ENCODE assay signal across 8 mouse cellular contexts in the genomic region with DNA sequence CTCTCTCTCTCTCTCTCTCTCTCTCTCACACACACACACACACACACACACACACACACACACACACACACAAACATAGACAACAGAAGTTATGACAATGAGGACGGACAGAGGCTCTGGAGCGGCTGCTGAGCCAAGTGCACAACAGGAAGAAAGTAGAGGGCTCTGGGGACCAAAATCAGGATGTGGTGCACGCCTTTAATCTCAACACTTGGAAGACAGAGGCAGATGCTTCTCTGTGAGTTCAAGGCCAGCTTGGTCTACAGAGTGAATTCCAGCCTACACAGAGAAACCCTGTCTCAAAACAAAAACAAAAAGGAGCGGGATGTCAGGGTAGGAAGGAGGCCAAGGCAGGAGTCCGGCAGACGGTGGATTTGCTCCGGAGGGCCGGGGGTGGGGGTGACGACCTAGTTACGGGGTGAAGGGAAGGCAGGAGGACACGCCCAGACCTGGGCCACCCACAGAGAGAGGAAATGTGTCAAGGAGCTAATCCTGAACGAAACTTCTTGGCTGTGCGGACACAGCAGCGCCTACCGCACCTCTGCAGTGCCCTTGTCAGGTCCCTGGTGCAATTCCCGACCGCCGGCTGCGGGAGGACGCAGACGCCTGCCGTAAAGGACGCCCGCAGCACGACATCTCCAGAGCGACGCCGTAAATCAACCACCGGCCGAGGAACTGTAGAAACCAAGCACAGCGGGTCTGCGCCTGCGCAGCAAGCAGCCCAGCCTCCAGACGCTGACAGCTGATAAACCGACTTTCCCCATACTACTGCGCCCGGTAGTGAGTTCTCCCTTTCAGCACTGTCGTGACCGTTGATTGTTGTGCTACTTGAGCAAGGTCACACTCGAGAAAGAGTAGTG. TPM values are rescaled to one million over a fixed set of nuclear protein-coding genes. Genes with fewer than 3 reads are reported as not detected.
DNase-seq lines count a peak whose midpoint lies in the region; ATAC-seq and TF ChIP-seq lines count a peak whose summit lies in the region.

TSS of gene Ndufs5 (minus strand) at position 629 of the 860 bp plus-strand sequence.

- H3K4me3 ChIP-seq in forebrain, embryonic 10.5 days, result peak within 1 kb of the TSS; percentile 87
- H3K4me3 ChIP-seq in heart, embryonic 15.5 days, result peak within 1 kb of the TSS; percentile 94
- peak within 1 kb of the TSS; percentile 89 to 94 for H3K4me3 ChIP-seq in liver, embryonic 14.5 days (ENCODE audit: insufficient read depth in 1 of 2, low read depth in 2 of 2, low read length in 2 of 2)
- H3K4me3 ChIP-seq in neural tube, embryonic 11.5 days (ENCODE audit: low read depth, low read length), result peak within 1 kb of the TSS; percentile 84
- peak within 1 kb of the TSS; percentile 65 for H3K4me3 ChIP-seq in stomach, postnatal 0 days (ENCODE audit: low read depth, low read length)

- under 1% methylated on average over 40 of the region's 40 CpGs for WGBS in forebrain, embryonic 10.5 days
- under 1% methylated on average over 40 of the region's 40 CpGs for WGBS in heart, embryonic 15.5 days
- under 1% methylated on average over 40 of the region's 40 CpGs for WGBS in liver, embryonic 14.5 days (ENCODE audit: insufficient replicate concordance)
- 0% methylated on average over 40 of the region's 40 CpGs for WGBS in neural tube, embryonic 11.5 days
- WGBS in stomach, postnatal 0 days, result under 1% methylated on average over 40 of the region's 40 CpGs

- no peaks in the 10 kb centered on the region for H3K9me3 ChIP-seq in forebrain, embryonic 10.5 days
- H3K9me3 ChIP-seq in heart, embryonic 15.5 days (replicated peaks), result no peaks in the 10 kb centered on the region
- no peaks in the 10 kb centered on the region for H3K9me3 ChIP-seq in liver, embryonic 14.5 days (ENCODE audit: control insufficient read depth, low read length)
- H3K9me3 ChIP-seq in neural tube, embryonic 11.5 days (ENCODE audit: control insufficient read depth, low read length), result no peaks in the 10 kb centered on the region
- H3K9me3 ChIP-seq in stomach, postnatal 0 days (ENCODE audit: control insufficient read depth, low read length), result no peaks in the 10 kb centered on the region

- TF ChIP-seq CTCF in liver, embryonic 14.5 days (IDR thresholded peaks at IDR 0.05; ENCODE audit: low read depth), result no peak
- no peak for TF ChIP-seq CTCF in stomach, postnatal 0 days (IDR thresholded peaks at IDR 0.05; ENCODE audit: low read depth)

- H3K36me3 ChIP-seq in forebrain, embryonic 10.5 days (replicated peaks), result peaks cover 30% of the 10 kb centered on the region
- peaks cover 20% of the 10 kb centered on the region for H3K36me3 ChIP-seq in heart, embryonic 15.5 days
- peaks cover 3% of the 10 kb centered on the region for H3K36me3 ChIP-seq in liver, embryonic 14.5 days (replicated peaks; ENCODE audit: control insufficient read depth, insufficient read depth, low read depth)
- H3K36me3 ChIP-seq in neural tube, embryonic 11.5 days (ENCODE audit: control insufficient read depth, insufficient read depth, low read length), result peaks cover 5% of the 10 kb centered on the region; the same call in 1 of the 2 replicates
- H3K36me3 ChIP-seq in stomach, postnatal 0 days (ENCODE audit: control insufficient read depth, insufficient read depth, low read length), result peaks cover 4% of the 10 kb centered on the region; the same call in 1 of the 2 replicates

- H3K27ac ChIP-seq in forebrain, embryonic 10.5 days, result peak within 1 kb of the TSS; percentile 89
- peak within 1 kb of the TSS; percentile 80 for H3K27ac ChIP-seq in heart, embryonic 15.5 days
- H3K27ac ChIP-seq in liver, embryonic 14.5 days, result peak within 1 kb of the TSS; percentile 76
- H3K27ac ChIP-seq in neural tube, embryonic 11.5 days (ENCODE audit: low read depth, low read length), result no peak within 1 kb of the TSS
- peak within 1 kb of the TSS; percentile 61 for H3K27ac ChIP-seq in stomach, postnatal 0 days (replicated peaks)

- peak; percentile 19; the same call in 1 of the 2 replicates for TF ChIP-seq EP300 in liver, embryonic 14.5 days (IDR thresholded peaks at IDR 0.05; ENCODE audit: low read depth)
- TF ChIP-seq EP300 in stomach, postnatal 0 days (optimal IDR thresholded peaks at IDR 0.05), result no peak

- no peaks in the 10 kb centered on the region for H3K27me3 ChIP-seq in forebrain, embryonic 10.5 days (ENCODE audit: poor library complexity, severe bottlenecking)
- H3K27me3 ChIP-seq in heart, embryonic 15.5 days, result no peaks in the 10 kb centered on the region
- H3K27me3 ChIP-seq in liver, embryonic 14.5 days (ENCODE audit: control insufficient read depth, insufficient read depth, low read length), result no peaks in the 10 kb centered on the region
- no peaks in the 10 kb centered on the region for H3K27me3 ChIP-seq in neural tube, embryonic 11.5 days (ENCODE audit: control insufficient read depth, insufficient read depth, low read length)
- no peaks in the 10 kb centered on the region for H3K27me3 ChIP-seq in stomach, postnatal 0 days (ENCODE audit: control insufficient read depth, insufficient read depth, low read length)

- peaks cover 18% of the 10 kb centered on the region for H3K4me1 ChIP-seq in forebrain, embryonic 10.5 days
- H3K4me1 ChIP-seq in heart, embryonic 15.5 days (replicated peaks), result peaks cover 10% of the 10 kb centered on the region
- peaks cover 5 to 8% of the 10 kb centered on the region in 2 experiments; a peak in 3 of 4 replicates for H3K4me1 ChIP-seq in liver, embryonic 14.5 days (replicated peaks; ENCODE audit: control insufficient read depth in 2 of 2, insufficient read depth in 2 of 2, low read length in 1 of 2)
- 0 out of 2 replicates have a peak, but pooled peaks cover 3% of the 10 kb centered on the region for H3K4me1 ChIP-seq in neural tube, embryonic 11.5 days (ENCODE audit: control insufficient read depth, insufficient read depth, low read length)
- H3K4me1 ChIP-seq in stomach, postnatal 0 days (replicated peaks; ENCODE audit: control insufficient read depth, insufficient read depth), result no peaks in the 10 kb centered on the region

- H3K4me2 ChIP-seq in heart, embryonic 15.5 days, result peak within 1 kb of the TSS; percentile 65
- peak within 1 kb of the TSS; percentile 74 for H3K4me2 ChIP-seq in liver, embryonic 14.5 days (ENCODE audit: low read depth)
- peak within 1 kb of the TSS; percentile 74 for H3K4me2 ChIP-seq in neural tube, embryonic 11.5 days (ENCODE audit: low read depth)
- peak within 1 kb of the TSS; percentile 69 for H3K4me2 ChIP-seq in stomach, postnatal 0 days (replicated peaks; ENCODE audit: low read depth)

- DNase-seq in CD8-positive naive resting alpha-beta T cell, adult 2 months (ENCODE audit: low read depth in 2 of 2, low spot score in 2 of 2), result peak; percentile 84 to 93
- DNase-seq in c-Kit-positive CD71-negative TER-119-negative erythroid progenitor cells, embryonic 14.5 days (ENCODE audit: low read depth), result peak; percentile 94
- DNase-seq in forebrain, embryonic 10.5 days (ENCODE audit: extremely low spot score, low spot score), result peak; percentile 94
- peak; percentile 98 for DNase-seq in kidney, postnatal 25 days
- peak; percentile 94 to 95 (median 95) for DNase-seq in liver, embryonic 14.5 days (ENCODE audit: low read depth in 3 of 3, low spot score in 3 of 3)
- peak; percentile 97 for DNase-seq in neural tube, embryonic 11.5 days (ENCODE audit: low spot score)
- DNase-seq in stomach, postnatal 0 days (ENCODE audit: low spot score), result peak; percentile 96

- ATAC-seq in heart, embryonic 15.5 days (replicated peaks; ENCODE audit: insufficient number of reproducible peaks, insufficient read depth, low FRiP score, low read depth), result peak; percentile 96
- peak; percentile 100 for ATAC-seq in liver, embryonic 14.5 days (ENCODE audit: insufficient read depth)
- peak; percentile 88 for ATAC-seq in neural tube, embryonic 11.5 days (ENCODE audit: insufficient read depth, low FRiP score, low TSS enrichment)
- peak; percentile 98 for ATAC-seq in stomach, postnatal 0 days (ENCODE audit: low FRiP score, low TSS enrichment)

- H3K9ac ChIP-seq in heart, embryonic 15.5 days, result peak within 1 kb of the TSS; percentile 91
- peak within 1 kb of the TSS; percentile 92 for H3K9ac ChIP-seq in liver, embryonic 14.5 days (replicated peaks)
- peak within 1 kb of the TSS; percentile 83 for H3K9ac ChIP-seq in neural tube, embryonic 11.5 days (ENCODE audit: low read length)
- peak within 1 kb of the TSS; percentile 86 for H3K9ac ChIP-seq in stomach, postnatal 0 days (ENCODE audit: low read length)

RNA-seq across cellular contexts. Expression of gene Ndufs5, which starts in this region (rescaled TPM):
- polyA plus RNA-seq in forebrain, embryonic 10.5 days (2016; fragmentation: Nextera tagmentation; extraction: Ambion mirVana), result 299 and 315 TPM in 2 replicates
- 423 and 551 TPM in 2 replicates for polyA plus RNA-seq in heart, embryonic 15.5 days (2015; fragmentation: Nextera tagmentation; extraction: Ambion mirVana)
- 65.8 and 108 TPM in 2 replicates for polyA plus RNA-seq in liver, embryonic 14.5 days (2012; rRNA removed)
- 188 and 189 TPM in 2 replicates for polyA plus RNA-seq in liver, embryonic 14.5 days (2014; fragmentation: Nextera tagmentation; extraction: Ambion mirVana)
- 337 and 365 TPM in 2 replicates for polyA plus RNA-seq in neural tube, embryonic 11.5 days (2014; fragmentation: Nextera tagmentation; extraction: Ambion mirVana)
- 326 and 344 TPM in 2 replicates for polyA plus RNA-seq in stomach, postnatal 0 days (2015; fragmentation: Nextera tagmentation; extraction: Ambion mirVana)
